Mouse (Mus musculus) urinary bladder, adult 2 months (tissue): Measurements from ENCODE around the gene Fam117a. TPM values are rescaled to one million over a fixed set of nuclear protein-coding genes. Genes with fewer than 3 reads are reported as not detected.

ENCODE experiments used
- DNase-seq: peaks from one replicate; pipeline ENCODE4 v3.0.0; 2022; ENCODE audit warnings: low spot score
- polyA plus RNA-seq: library from polyadenylated mRNA; depleted of rRNA; stranded (reverse); fragments of >200 nt; gene quantifications from 2 replicates; pipeline ENCODE4 v1.2.3, GENCODE M21; 2012; rRNA removed

Fam117a gene
- polyA plus RNA-seq, 1 experiment, result 23.0 TPM

DNA sequence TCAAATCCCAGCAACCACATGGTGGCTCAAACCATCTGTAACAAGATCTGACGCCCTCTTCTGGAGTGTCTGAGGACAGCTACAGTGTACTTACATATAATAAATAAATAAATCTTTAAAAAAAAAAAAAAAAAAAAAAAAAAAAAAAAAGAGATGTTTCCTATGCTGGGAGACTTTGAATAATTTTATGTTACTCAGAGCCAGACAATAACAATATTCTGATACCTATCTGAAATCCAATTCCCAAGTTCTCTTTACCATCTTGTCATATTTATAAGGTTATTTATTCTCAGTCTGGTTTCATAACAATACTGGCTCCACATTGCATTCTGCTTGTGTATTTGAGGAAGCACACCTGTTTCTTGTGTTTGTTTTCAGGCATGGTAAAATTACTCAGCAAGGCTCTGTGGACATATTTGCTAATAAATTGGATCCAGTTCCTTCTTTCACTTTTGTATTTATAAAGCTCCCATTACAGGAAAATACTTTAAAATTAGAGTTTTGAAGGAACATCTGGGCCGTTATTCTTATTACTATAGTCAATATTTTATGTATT is 84.1 kb downstream of the Fam117a start:
- no peak for DNase-seq

- no peak for DNase-seq
These were observed 86.7 kb downstream of the Fam117a start for GRCm38 (mm10) chr11:95423505-95423904.

DNA sequence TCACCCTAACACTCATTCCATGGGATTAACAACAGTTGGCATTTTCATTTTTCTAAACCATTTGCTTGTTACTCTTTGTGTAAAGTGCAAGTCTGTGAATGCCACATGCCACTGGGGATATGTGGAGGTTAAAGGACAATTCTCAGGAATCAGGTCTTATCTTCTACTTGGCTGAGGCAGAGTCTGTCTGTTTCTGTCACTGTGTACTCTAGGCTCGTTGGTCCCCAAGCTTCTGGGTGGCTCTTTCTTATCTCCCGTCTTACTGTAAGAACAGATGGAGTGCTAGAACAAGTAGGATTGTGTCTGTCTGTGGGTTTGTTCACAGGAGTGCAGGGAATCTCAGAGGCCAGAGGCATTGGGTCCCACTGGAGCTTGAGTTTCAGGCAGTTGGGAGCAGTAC is 94.5 kb downstream of the Fam117a start:
- DNase-seq, result no peak

Other genes with a start within 250 kb of the Fam117a start
- 0.39 and 0.41 TPM in 2 replicates for gene Dlx3, start 216.9 kb upstream of the Fam117a start, polyA plus RNA-seq
- gene Dlx4, start 190.8 kb upstream of the Fam117a start, polyA plus RNA-seq, result 0.27 and 0.36 TPM in 2 replicates
- 0.06 TPM in 1 of 2 replicates, not detected in the other for gene Tac4, start 75.5 kb upstream of the Fam117a start, polyA plus RNA-seq
- gene Kat7, start 26.8 kb upstream of the Fam117a start, polyA plus RNA-seq, result 36.3 and 38.0 TPM in 2 replicates
- 55.1 and 66.5 TPM in 2 replicates for gene Slc35b1, start 47.7 kb downstream of the Fam117a start, polyA plus RNA-seq
- 79.1 and 103 TPM in 2 replicates for gene Spop, start 77.1 kb downstream of the Fam117a start, polyA plus RNA-seq
- gene Nxph3, start 177.6 kb downstream of the Fam117a start, polyA plus RNA-seq, result 2.3 and 3.4 TPM in 2 replicates